Mouse (Mus musculus): ENCODE data around the gene Csta1. TPM values are rescaled to one million over a fixed set of nuclear protein-coding genes. Genes with fewer than 3 reads are reported as not detected.
A peak's percentile ranks its signal among the peaks of the same experiment; 100 is the strongest.

The Csta1 gene
- polyA plus RNA-seq, 1 experiment = not detected

GRCm38 (mm10) chr16:36087846-36088245, 43.2 kb downstream of the Csta1 start:
- H3K36me3 ChIP-seq (ENCODE audit: control insufficient read depth, insufficient read depth, low read length) = no peaks in the 10 kb centered on the region
- DNase-seq = peak; percentile 74
- TF ChIP-seq CTCF (conservative IDR thresholded peaks at IDR 0.05; ENCODE audit: insufficient read depth, insufficient read length, low read depth, low read length) = no peak
- TF ChIP-seq POLR2A (IDR thresholded peaks at IDR 0.05; ENCODE audit: low read depth, low read length) = no peak
- H3K27ac ChIP-seq (ENCODE audit: insufficient read depth, low read depth, low read length) = no peak overlapping the region
- 38% methylated on average over 4 of the region's 4 CpGs for WGBS
- H3K4me1 ChIP-seq (ENCODE audit: control insufficient read depth, insufficient read depth, low read length) = peaks cover 3% of the 10 kb centered on the region; the same call in 1 of the 2 replicates
- H3K4me3 ChIP-seq (ENCODE audit: insufficient read depth, low read depth, low read length) = no peak overlapping the region
- H3K27me3 ChIP-seq (replicated peaks; ENCODE audit: control insufficient read depth, insufficient read depth, low read length) = no peaks in the 10 kb centered on the region

GRCm38 (mm10) chr16:36079916-36080315, 51.1 kb downstream of the Csta1 start:
- Histone ChIP-seq H3K27ac (ENCODE audit: insufficient read depth, low read depth, low read length) (no peak overlapping the region), H3K36me3 (ENCODE audit: control insufficient read depth, insufficient read depth, low read length) (no peaks in the 10 kb centered on the region), H3K27me3 (replicated peaks; ENCODE audit: control insufficient read depth, insufficient read depth, low read length) (no peaks in the 10 kb centered on the region), H3K4me3 (ENCODE audit: insufficient read depth, low read depth, low read length) (no peak overlapping the region), H3K4me1 (ENCODE audit: control insufficient read depth, insufficient read depth, low read length) (no peaks in the 10 kb centered on the region)
- no peak for TF ChIP-seq POLR2A (IDR thresholded peaks at IDR 0.05; ENCODE audit: low read depth, low read length)
- TF ChIP-seq CTCF (conservative IDR thresholded peaks at IDR 0.05; ENCODE audit: insufficient read depth, insufficient read length, low read depth, low read length) = no peak
- WGBS = 94% methylated on average over 3 of the region's 3 CpGs
- no peak for DNase-seq

GRCm38 (mm10) chr16:36074772-36075171, 56.3 kb downstream of the Csta1 start:
- H3K27ac ChIP-seq (ENCODE audit: insufficient read depth, low read depth, low read length) = no peak overlapping the region
- DNase-seq = no peak
- TF ChIP-seq POLR2A (IDR thresholded peaks at IDR 0.05; ENCODE audit: low read depth, low read length) (no peak), CTCF (conservative IDR thresholded peaks at IDR 0.05; ENCODE audit: insufficient read depth, insufficient read length, low read depth, low read length) (no peak)
- WGBS = 92% methylated on average over 3 of the region's 3 CpGs
- no peaks in the 10 kb centered on the region for H3K27me3 ChIP-seq (replicated peaks; ENCODE audit: control insufficient read depth, insufficient read depth, low read length)
- H3K4me3 ChIP-seq (ENCODE audit: insufficient read depth, low read depth, low read length) = no peak overlapping the region
- H3K36me3 ChIP-seq (ENCODE audit: control insufficient read depth, insufficient read depth, low read length) = no peaks in the 10 kb centered on the region
- H3K4me1 ChIP-seq (ENCODE audit: control insufficient read depth, insufficient read depth, low read length) = no peaks in the 10 kb centered on the region

- TF ChIP-seq CTCF (conservative IDR thresholded peaks at IDR 0.05; ENCODE audit: insufficient read depth, insufficient read length, low read depth, low read length) (no peak), POLR2A (IDR thresholded peaks at IDR 0.05; ENCODE audit: low read depth, low read length) (no peak)
- Histone ChIP-seq H3K27me3 (replicated peaks; ENCODE audit: control insufficient read depth, insufficient read depth, low read length) (no peaks in the 10 kb centered on the region), H3K4me1 (ENCODE audit: control insufficient read depth, insufficient read depth, low read length) (no peaks in the 10 kb centered on the region), H3K36me3 (ENCODE audit: control insufficient read depth, insufficient read depth, low read length) (no peaks in the 10 kb centered on the region), H3K27ac (ENCODE audit: insufficient read depth, low read depth, low read length) (peak overlapping the region; percentile 98), H3K4me3 (ENCODE audit: insufficient read depth, low read depth, low read length) (peak overlapping the region; percentile 71)
- 26% methylated on average over 8 of the region's 8 CpGs for WGBS
- no peak for DNase-seq
These were observed 58.5 kb downstream of the Csta1 start for GRCm38 (mm10) chr16:36072410-36073011.

GRCm38 (mm10) chr16:36071450-36072379, 59.3 kb downstream of the Csta1 start, which contains the start of the genes Fam162a and Ccdc58:
Fam162a (minus strand) TSS chr16:36071594.
Ccdc58 (plus strand) TSS chr16:36071685.
- Histone ChIP-seq H3K36me3 (ENCODE audit: control insufficient read depth, insufficient read depth, low read length) (no peaks in the 10 kb centered on the region), H3K4me1 (ENCODE audit: control insufficient read depth, insufficient read depth, low read length) (no peaks in the 10 kb centered on the region), H3K27ac (ENCODE audit: insufficient read depth, low read depth, low read length) (peak within 1 kb of the TSS; percentile 98), H3K27me3 (replicated peaks; ENCODE audit: control insufficient read depth, insufficient read depth, low read length) (no peaks in the 10 kb centered on the region), H3K4me3 (ENCODE audit: insufficient read depth, low read depth, low read length) (peak within 1 kb of the TSS; percentile 71)
- TF ChIP-seq POLR2A (IDR thresholded peaks at IDR 0.05; ENCODE audit: low read depth, low read length) = peak; percentile 96
- TF ChIP-seq CTCF (conservative IDR thresholded peaks at IDR 0.05; ENCODE audit: insufficient read depth, insufficient read length, low read depth, low read length) = no peak
- under 1% methylated on average over 81 of the region's 81 CpGs for WGBS
- DNase-seq = peak; percentile 95

GRCm38 (mm10) chr16:36071071-36071449, 60.0 kb downstream of the Csta1 start:
- under 1% methylated on average over 16 of the region's 16 CpGs for WGBS
- no peaks in the 10 kb centered on the region for H3K36me3 ChIP-seq (ENCODE audit: control insufficient read depth, insufficient read depth, low read length)
- H3K4me3 ChIP-seq (ENCODE audit: insufficient read depth, low read depth, low read length) = peak overlapping the region; percentile 71
- H3K4me1 ChIP-seq (ENCODE audit: control insufficient read depth, insufficient read depth, low read length) = no peaks in the 10 kb centered on the region; the same call in 1 of the 2 replicates
- no peak for DNase-seq
- H3K27ac ChIP-seq (ENCODE audit: insufficient read depth, low read depth, low read length) = peak overlapping the region; percentile 68
- no peaks in the 10 kb centered on the region for H3K27me3 ChIP-seq (replicated peaks; ENCODE audit: control insufficient read depth, insufficient read depth, low read length)
- no peak for TF ChIP-seq POLR2A (IDR thresholded peaks at IDR 0.05; ENCODE audit: low read depth, low read length)
- TF ChIP-seq CTCF (conservative IDR thresholded peaks at IDR 0.05; ENCODE audit: insufficient read depth, insufficient read length, low read depth, low read length) = no peak

Other genes with a start within 250 kb of the Csta1 start
- 6.0 and 8.0 TPM in 2 replicates for gene Parp9, start 192.8 kb downstream of the Csta1 start, polyA plus RNA-seq (2012; rRNA removed)
- gene Dtx3l, start 192.1 kb downstream of the Csta1 start, polyA plus RNA-seq (2012; rRNA removed) = 4.2 and 5.4 TPM in 2 replicates
- gene Kpna1, start 152.5 kb downstream of the Csta1 start, polyA plus RNA-seq (2012; rRNA removed) = 6.2 and 7.3 TPM in 2 replicates
- 1.8 and 2.1 TPM in 2 replicates for gene Wdr5b, start 90.1 kb downstream of the Csta1 start, polyA plus RNA-seq (2012; rRNA removed)
- gene Fam162a, start 59.6 kb downstream of the Csta1 start, polyA plus RNA-seq (2012; rRNA removed) = 68.9 and 94.6 TPM in 2 replicates
- gene Ccdc58, start 59.6 kb downstream of the Csta1 start, polyA plus RNA-seq (2012; rRNA removed) = 14.8 and 21.3 TPM in 2 replicates
- not detected in 2 replicates for gene Stfa2l1, start 25.6 kb upstream of the Csta1 start, polyA plus RNA-seq (2012; rRNA removed)
- gene Gm5483, start 53.0 kb upstream of the Csta1 start, polyA plus RNA-seq (2012; rRNA removed) = not detected in 2 replicates
- gene Gm5416, start 79.2 kb upstream of the Csta1 start, polyA plus RNA-seq (2012; rRNA removed) = not detected in 2 replicates
- 0.50 TPM in 1 of 2 replicates, not detected in the other for gene 2010005H15Rik, start 90.2 kb upstream of the Csta1 start, polyA plus RNA-seq (2012; rRNA removed)
- gene Stfa1, start 145.7 kb upstream of the Csta1 start, polyA plus RNA-seq (2012; rRNA removed) = not detected in 2 replicates
- gene BC117090, start 203.1 kb upstream of the Csta1 start, polyA plus RNA-seq (2012; rRNA removed) = not detected in 2 replicates
- gene BC100530, start 236.5 kb upstream of the Csta1 start, polyA plus RNA-seq (2012; rRNA removed) = not detected in 2 replicates

Measured in kidney, adult 2 months (tissue).